Mouse (Mus musculus): ENCODE measurements around the gene Pemt. TPM values are rescaled to one million over a fixed set of nuclear protein-coding genes. Genes with fewer than 3 reads are reported as not detected.

Pemt gene
- polyA plus RNA-seq, 1 experiment: 15.8 TPM

DNA sequence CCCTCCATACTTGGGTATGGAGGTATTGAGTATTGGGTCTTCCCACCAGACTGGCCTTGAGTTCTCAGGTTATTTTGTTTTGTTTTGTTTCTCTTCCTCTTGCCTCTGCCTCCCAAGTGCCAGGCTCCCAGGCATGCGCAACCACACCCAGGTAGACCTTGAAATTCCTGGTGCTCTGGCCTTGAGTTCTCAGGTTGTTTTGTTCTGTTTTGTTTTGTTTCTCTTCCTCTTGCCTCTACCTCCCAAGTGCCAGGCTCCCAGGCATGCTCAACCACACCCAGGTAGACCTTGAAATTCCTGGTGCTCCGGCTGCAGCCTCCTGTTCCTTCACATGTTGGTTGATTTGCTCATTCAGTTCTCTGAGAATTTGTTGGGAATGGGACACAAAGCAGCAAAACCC lies 13.7 kb upstream of the Pemt start:
- H3K27me3 ChIP-seq (ENCODE audit: control insufficient read depth, insufficient read depth, insufficient read length): peaks cover 40% of the 10 kb centered on the region
- H3K4me3 ChIP-seq: no peak overlapping the region
- no peak for TF ChIP-seq POLR2AphosphoS2 (IDR thresholded peaks at IDR 0.05; ENCODE audit: insufficient read length, low read depth)
- TF ChIP-seq POLR2A (IDR thresholded peaks at IDR 0.05; ENCODE audit: insufficient read length, low read depth): no peak
- TF ChIP-seq CEBPB (IDR thresholded peaks at IDR 0.05; ENCODE audit: insufficient read depth, poor library complexity, severe bottlenecking): no peak
- TF ChIP-seq E2F4 (IDR thresholded peaks at IDR 0.05; ENCODE audit: insufficient read depth): no peak
- no peak for TF ChIP-seq USF1 (IDR thresholded peaks at IDR 0.05; ENCODE audit: low read depth)
- no peak for TF ChIP-seq TCF12 (IDR thresholded peaks at IDR 0.05; ENCODE audit: insufficient read depth, poor library complexity, severe bottlenecking)
- TF ChIP-seq REST (IDR thresholded peaks at IDR 0.05; ENCODE audit: insufficient read depth, insufficient read length): no peak
- no peak for TF ChIP-seq TCF3 (IDR thresholded peaks at IDR 0.05; ENCODE audit: insufficient read length, low read depth)
- no peak for TF ChIP-seq MAX (IDR thresholded peaks at IDR 0.05; ENCODE audit: low read depth)
- no peak for TF ChIP-seq MYOG (IDR thresholded peaks at IDR 0.05; ENCODE audit: control insufficient read depth in 1 of 3, insufficient read depth in 1 of 3, insufficient read length in 2 of 3, low read depth in 2 of 3)
- TF ChIP-seq SRF (IDR thresholded peaks at IDR 0.05; ENCODE audit: control insufficient read depth, insufficient read length, low read depth): no peak
- TF ChIP-seq MYOD1 (IDR thresholded peaks at IDR 0.05; ENCODE audit: control insufficient read depth in 1 of 3, insufficient read length in 2 of 3, low read depth in 2 of 3): no peak
- no peaks in the 10 kb centered on the region for H3K36me3 ChIP-seq (ENCODE audit: control insufficient read depth, insufficient read depth)
- H3ac ChIP-seq (ENCODE audit: control insufficient read depth, insufficient read length): no peak overlapping the region
- no peak overlapping the region for H3K4me2 ChIP-seq (ENCODE audit: low read depth)
- H3K79me2 ChIP-seq (ENCODE audit: control insufficient read depth, insufficient read depth): no peaks in the 10 kb centered on the region

DNA sequence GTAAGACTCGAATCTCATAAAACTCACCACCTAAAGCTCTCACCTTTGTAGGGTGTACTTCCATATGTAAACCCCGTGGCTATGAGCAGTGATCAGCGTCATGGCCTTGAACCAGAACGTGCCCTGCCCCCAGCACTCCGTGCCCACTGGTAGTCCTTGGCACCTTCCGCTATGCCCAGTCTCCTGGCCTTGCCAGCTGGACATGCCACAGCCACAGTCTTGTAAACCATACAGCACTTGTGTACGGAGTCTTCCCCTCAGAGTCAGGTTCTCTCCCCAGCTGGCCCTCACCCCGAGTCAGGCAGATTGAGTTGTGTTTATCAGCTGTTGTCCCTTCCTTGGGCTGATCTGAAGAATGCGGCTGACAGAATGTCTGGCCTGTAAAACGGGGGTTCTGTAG lies 12.2 kb upstream of the Pemt start:
- Histone ChIP-seq H3K27me3 (ENCODE audit: control insufficient read depth, insufficient read depth, insufficient read length) (peaks cover 40% of the 10 kb centered on the region), H3ac (ENCODE audit: control insufficient read depth, insufficient read length) (no peak overlapping the region), H3K79me2 (ENCODE audit: control insufficient read depth, insufficient read depth) (no peaks in the 10 kb centered on the region), H3K4me2 (ENCODE audit: low read depth) (no peak overlapping the region), H3K4me3 (no peak overlapping the region), H3K36me3 (ENCODE audit: control insufficient read depth, insufficient read depth) (no peaks in the 10 kb centered on the region)
- peak in 1 of 3 experiments; percentile 27 for TF ChIP-seq MYOG (IDR thresholded peaks at IDR 0.05; ENCODE audit: control insufficient read depth in 1 of 3, insufficient read depth in 1 of 3, insufficient read length in 2 of 3, low read depth in 2 of 3)
- no peak for TF ChIP-seq POLR2AphosphoS2 (IDR thresholded peaks at IDR 0.05; ENCODE audit: insufficient read length, low read depth)
- no peak for TF ChIP-seq USF1 (IDR thresholded peaks at IDR 0.05; ENCODE audit: low read depth)

DNA sequence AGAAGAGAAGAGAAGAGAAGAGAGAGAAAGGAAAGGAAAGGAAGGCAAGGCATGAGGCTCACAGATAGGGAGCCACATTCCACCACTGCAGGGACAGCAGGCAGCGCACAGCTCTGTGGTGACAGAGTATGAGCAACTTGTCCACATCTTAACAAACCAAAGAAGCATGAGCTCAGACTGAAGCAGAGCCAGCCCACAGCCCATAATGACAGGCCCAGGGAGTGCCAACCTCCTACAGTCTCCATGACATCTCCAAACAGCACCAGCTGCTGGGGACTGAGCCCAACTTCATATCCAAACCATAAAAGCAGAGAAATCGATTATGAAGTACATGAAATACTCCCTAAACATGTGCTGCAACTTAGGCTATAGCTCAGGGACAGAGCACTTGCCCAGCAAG lies 11.7 kb upstream of the Pemt start:
- H3K79me2 ChIP-seq (ENCODE audit: control insufficient read depth, insufficient read depth): no peaks in the 10 kb centered on the region
- no peaks in the 10 kb centered on the region for H3K36me3 ChIP-seq (ENCODE audit: control insufficient read depth, insufficient read depth)
- no peak for TF ChIP-seq POLR2AphosphoS2 (IDR thresholded peaks at IDR 0.05; ENCODE audit: insufficient read length, low read depth)
- no peak for TF ChIP-seq REST (IDR thresholded peaks at IDR 0.05; ENCODE audit: insufficient read depth, insufficient read length)
- TF ChIP-seq MAX (IDR thresholded peaks at IDR 0.05; ENCODE audit: low read depth): no peak
- no peak for TF ChIP-seq TCF12 (IDR thresholded peaks at IDR 0.05; ENCODE audit: insufficient read depth, poor library complexity, severe bottlenecking)
- no peak for TF ChIP-seq MYOG (IDR thresholded peaks at IDR 0.05; ENCODE audit: control insufficient read depth in 1 of 3, insufficient read depth in 1 of 3, insufficient read length in 2 of 3, low read depth in 2 of 3)
- no peak for TF ChIP-seq E2F4 (IDR thresholded peaks at IDR 0.05; ENCODE audit: insufficient read depth)
- TF ChIP-seq TCF3 (IDR thresholded peaks at IDR 0.05; ENCODE audit: insufficient read length, low read depth): no peak
- TF ChIP-seq USF1 (IDR thresholded peaks at IDR 0.05; ENCODE audit: low read depth): no peak
- no peak for TF ChIP-seq MYOD1 (IDR thresholded peaks at IDR 0.05; ENCODE audit: control insufficient read depth in 1 of 3, insufficient read length in 2 of 3, low read depth in 2 of 3)
- no peak for TF ChIP-seq CEBPB (IDR thresholded peaks at IDR 0.05; ENCODE audit: insufficient read depth, poor library complexity, severe bottlenecking)
- no peak for TF ChIP-seq SRF (IDR thresholded peaks at IDR 0.05; ENCODE audit: control insufficient read depth, insufficient read length, low read depth)
- TF ChIP-seq POLR2A (IDR thresholded peaks at IDR 0.05; ENCODE audit: insufficient read length, low read depth): no peak
- no peak overlapping the region for H3K4me3 ChIP-seq
- peaks cover 43% of the 10 kb centered on the region for H3K27me3 ChIP-seq (ENCODE audit: control insufficient read depth, insufficient read depth, insufficient read length)
- H3K4me2 ChIP-seq (ENCODE audit: low read depth): no peak overlapping the region
- no peak overlapping the region for H3ac ChIP-seq (ENCODE audit: control insufficient read depth, insufficient read length)

DNA sequence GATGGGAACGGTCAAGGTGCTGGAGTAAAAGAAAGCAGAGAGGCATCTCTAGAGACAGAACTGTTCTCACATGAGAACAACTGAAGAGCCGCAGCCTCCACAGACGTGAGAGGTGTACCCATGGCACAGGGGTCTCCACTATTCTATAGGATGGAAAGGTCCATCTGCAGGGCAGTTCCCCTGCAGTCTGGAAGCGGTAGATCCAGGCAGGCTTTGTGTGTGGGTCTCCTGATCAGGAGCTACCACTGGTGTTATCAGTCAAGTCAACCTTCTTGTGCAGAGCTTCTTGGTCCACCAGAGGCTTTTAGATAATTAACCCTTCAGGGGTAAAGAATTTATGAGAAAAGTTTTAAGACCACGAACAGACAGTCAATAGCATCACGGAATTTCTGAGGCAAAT lies 10.2 kb upstream of the Pemt start:
- peaks cover 41% of the 10 kb centered on the region for H3K27me3 ChIP-seq (ENCODE audit: control insufficient read depth, insufficient read depth, insufficient read length)
- no peak overlapping the region for H3ac ChIP-seq (ENCODE audit: control insufficient read depth, insufficient read length)
- no peaks in the 10 kb centered on the region for H3K79me2 ChIP-seq (ENCODE audit: control insufficient read depth, insufficient read depth)
- no peak overlapping the region for H3K4me2 ChIP-seq (ENCODE audit: low read depth)
- H3K36me3 ChIP-seq (ENCODE audit: control insufficient read depth, insufficient read depth): no peaks in the 10 kb centered on the region
- H3K4me3 ChIP-seq: no peak overlapping the region
- no peak for TF ChIP-seq REST (IDR thresholded peaks at IDR 0.05; ENCODE audit: insufficient read depth, insufficient read length)
- no peak for TF ChIP-seq SRF (IDR thresholded peaks at IDR 0.05; ENCODE audit: control insufficient read depth, insufficient read length, low read depth)
- no peak for TF ChIP-seq TCF12 (IDR thresholded peaks at IDR 0.05; ENCODE audit: insufficient read depth, poor library complexity, severe bottlenecking)
- TF ChIP-seq POLR2AphosphoS2 (IDR thresholded peaks at IDR 0.05; ENCODE audit: insufficient read length, low read depth): no peak
- no peak for TF ChIP-seq E2F4 (IDR thresholded peaks at IDR 0.05; ENCODE audit: insufficient read depth)
- TF ChIP-seq MYOD1 (IDR thresholded peaks at IDR 0.05; ENCODE audit: control insufficient read depth in 1 of 3, insufficient read length in 2 of 3, low read depth in 2 of 3): no peak
- no peak for TF ChIP-seq CEBPB (IDR thresholded peaks at IDR 0.05; ENCODE audit: insufficient read depth, poor library complexity, severe bottlenecking)
- no peak for TF ChIP-seq POLR2A (IDR thresholded peaks at IDR 0.05; ENCODE audit: insufficient read length, low read depth)

DNA sequence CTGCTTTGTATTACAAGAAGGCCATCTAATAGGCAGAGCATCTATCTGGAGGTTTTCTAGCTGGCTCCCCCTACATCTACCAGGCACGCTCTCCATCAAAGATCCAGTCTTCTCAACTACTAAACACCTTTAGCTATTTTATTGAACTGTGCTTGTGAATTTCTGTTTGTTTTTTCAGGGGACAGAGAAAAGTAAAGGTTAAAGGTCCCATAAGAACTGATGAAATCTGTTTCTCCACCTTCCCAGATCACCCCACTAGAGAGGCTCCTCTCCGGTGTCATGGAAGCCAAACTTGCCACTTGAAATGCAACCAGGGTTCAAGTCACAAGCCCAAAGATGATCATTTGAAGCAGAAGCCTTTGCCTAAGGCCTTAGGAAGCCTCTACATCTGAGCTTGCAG lies 2.6 kb upstream of the Pemt start:
- no peak overlapping the region for H3K4me2 ChIP-seq (ENCODE audit: low read depth)
- no peaks in the 10 kb centered on the region for H3K36me3 ChIP-seq (ENCODE audit: control insufficient read depth, insufficient read depth)
- H3ac ChIP-seq (ENCODE audit: control insufficient read depth, insufficient read length): no peak overlapping the region
- H3K4me3 ChIP-seq: no peak overlapping the region
- no peaks in the 10 kb centered on the region for H3K79me2 ChIP-seq (ENCODE audit: control insufficient read depth, insufficient read depth)
- peaks cover 12% of the 10 kb centered on the region for H3K27me3 ChIP-seq (ENCODE audit: control insufficient read depth, insufficient read depth, insufficient read length)
- no peak for TF ChIP-seq MYOD1 (IDR thresholded peaks at IDR 0.05; ENCODE audit: control insufficient read depth in 1 of 3, insufficient read length in 2 of 3, low read depth in 2 of 3)
- TF ChIP-seq MAX (IDR thresholded peaks at IDR 0.05; ENCODE audit: low read depth): no peak
- no peak for TF ChIP-seq TCF12 (IDR thresholded peaks at IDR 0.05; ENCODE audit: insufficient read depth, poor library complexity, severe bottlenecking)
- TF ChIP-seq CEBPB (IDR thresholded peaks at IDR 0.05; ENCODE audit: insufficient read depth, poor library complexity, severe bottlenecking): no peak
- TF ChIP-seq POLR2AphosphoS2 (IDR thresholded peaks at IDR 0.05; ENCODE audit: insufficient read length, low read depth): no peak
- TF ChIP-seq USF1 (IDR thresholded peaks at IDR 0.05; ENCODE audit: low read depth): no peak
- no peak for TF ChIP-seq SRF (IDR thresholded peaks at IDR 0.05; ENCODE audit: control insufficient read depth, insufficient read length, low read depth)
- TF ChIP-seq E2F4 (IDR thresholded peaks at IDR 0.05; ENCODE audit: insufficient read depth): no peak
- no peak for TF ChIP-seq REST (IDR thresholded peaks at IDR 0.05; ENCODE audit: insufficient read depth, insufficient read length)
- no peak for TF ChIP-seq TCF3 (IDR thresholded peaks at IDR 0.05; ENCODE audit: insufficient read length, low read depth)
- TF ChIP-seq POLR2A (IDR thresholded peaks at IDR 0.05; ENCODE audit: insufficient read length, low read depth): no peak
- no peak for TF ChIP-seq MYOG (IDR thresholded peaks at IDR 0.05; ENCODE audit: control insufficient read depth in 1 of 3, insufficient read depth in 1 of 3, insufficient read length in 2 of 3, low read depth in 2 of 3)
